ENCODE assay signal across 8 mouse cellular contexts in genomic region chrX:151804388-151804787, GRCm38 (mm10). TPM values are rescaled to one million over a fixed set of nuclear protein-coding genes. Genes with fewer than 3 reads are reported as not detected.
DNase-seq lines count a peak whose midpoint lies in the region; ATAC-seq and TF ChIP-seq lines count a peak whose summit lies in the region.

No protein-coding gene starts in this region.

- no peaks in the 10 kb centered on the region for H3K9me3 ChIP-seq in hindbrain, embryonic 14.5 days (ENCODE audit: control insufficient read depth, low read length)
- H3K9me3 ChIP-seq in midbrain, embryonic 15.5 days, result no peaks in the 10 kb centered on the region

- TF ChIP-seq POLR2A in testis, adult 2 months (IDR thresholded peaks at IDR 0.05; ENCODE audit: control insufficient read depth, low read depth, low read length), result no peak

- DNase-seq in gastrocnemius, adult 2 months, result no peak
- no peak for DNase-seq in gastrocnemius, adult 8-10 months (ENCODE audit: low spot score in 2 of 2)
- no peak for DNase-seq in testis, postnatal 10 days (ENCODE audit: low spot score)
- no peak for DNase-seq in hindbrain, embryonic 14.5 days (ENCODE audit: low spot score)
- no peak for DNase-seq in spleen, adult 18-20 months
- DNase-seq in layer of hippocampus, postnatal 10 days (ENCODE audit: low spot score in 2 of 2), result no peak

- H3K4me2 ChIP-seq in hindbrain, embryonic 14.5 days (replicated peaks), result peak overlapping the region; percentile 72
- peak overlapping the region; percentile 64 for H3K4me2 ChIP-seq in midbrain, embryonic 15.5 days

- ATAC-seq in hindbrain, embryonic 14.5 days (ENCODE audit: low FRiP score), result no peak
- no peak for ATAC-seq in midbrain, embryonic 15.5 days (replicated peaks)

- peak overlapping the region; percentile 88 for H3K4me3 ChIP-seq in gastrocnemius, adult 2 months
- H3K4me3 ChIP-seq in testis, adult 2 months (ENCODE audit: control insufficient read depth, low read depth, low read length), result peak overlapping the region; percentile 95
- H3K4me3 ChIP-seq in hindbrain, embryonic 14.5 days (replicated peaks; ENCODE audit: low read length), result peak overlapping the region; percentile 42
- peak overlapping the region; percentile 49 for H3K4me3 ChIP-seq in midbrain, embryonic 15.5 days

- peak overlapping the region; percentile 69 for H3K9ac ChIP-seq in hindbrain, embryonic 14.5 days
- peak overlapping the region; percentile 37 for H3K9ac ChIP-seq in midbrain, embryonic 15.5 days

- H3K4me1 ChIP-seq in testis, adult 2 months (ENCODE audit: control insufficient read depth, insufficient read depth, low read length), result no peaks in the 10 kb centered on the region
- H3K4me1 ChIP-seq in hindbrain, embryonic 14.5 days (replicated peaks; ENCODE audit: control insufficient read depth, insufficient read depth, low read length), result no peaks in the 10 kb centered on the region
- 0 out of 2 replicates have a peak, but pooled peaks cover 6% of the 10 kb centered on the region for H3K4me1 ChIP-seq in midbrain, embryonic 15.5 days

- no peak for TF ChIP-seq CTCF in gastrocnemius, adult 2 months (IDR thresholded peaks at IDR 0.05)
- no peak for TF ChIP-seq CTCF in testis, adult 2 months (IDR thresholded peaks at IDR 0.05; ENCODE audit: control insufficient read depth, insufficient read depth, insufficient replicate concordance, low read depth, low read length)

- H3K36me3 ChIP-seq in testis, adult 2 months (ENCODE audit: control insufficient read depth, insufficient read depth, low read length), result no peaks in the 10 kb centered on the region
- H3K36me3 ChIP-seq in hindbrain, embryonic 14.5 days (replicated peaks; ENCODE audit: control insufficient read depth, insufficient read depth), result no peaks in the 10 kb centered on the region; the same call in 1 of the 2 replicates
- no peaks in the 10 kb centered on the region for H3K36me3 ChIP-seq in midbrain, embryonic 15.5 days (replicated peaks)

- 17% methylated on average over 9 of the region's 9 CpGs for WGBS in hindbrain, embryonic 14.5 days
- WGBS in midbrain, embryonic 15.5 days, result 25% methylated on average over 9 of the region's 9 CpGs

- intact Hi-C loops in gastrocnemius, adult 2 months (cut with DNase I), result loop anchor here (10.0 kb wide), 2 partner anchors 210 to 990 kb away; partner anchors contain the start of genes Maged2, Ribc1 and Smc1a

- peak overlapping the region; percentile 98 for H3K27ac ChIP-seq in gastrocnemius, adult 2 months
- H3K27ac ChIP-seq in testis, adult 2 months (ENCODE audit: control insufficient read depth, insufficient read depth, low read depth, low read length), result peak overlapping the region; percentile 49
- no peak overlapping the region for H3K27ac ChIP-seq in hindbrain, embryonic 14.5 days
- peak overlapping the region; percentile 85; the same call in 1 of the 2 replicates for H3K27ac ChIP-seq in midbrain, embryonic 15.5 days

- no peaks in the 10 kb centered on the region for H3K27me3 ChIP-seq in testis, adult 2 months (ENCODE audit: control insufficient read depth, insufficient read depth, low read length)
- no peaks in the 10 kb centered on the region for H3K27me3 ChIP-seq in hindbrain, embryonic 14.5 days (ENCODE audit: control insufficient read depth, insufficient read depth, low read length)
- no peaks in the 10 kb centered on the region for H3K27me3 ChIP-seq in midbrain, embryonic 15.5 days (replicated peaks)

RNA-seq across cellular contexts. Expression of gene Huwe1, which starts 3.8 kb away (rescaled TPM):
- 100 to 1,000 TPM; 113 to 116 TPM for total RNA-seq in gastrocnemius, adult 2 months (2021)
- 100 to 1,000 TPM; 117 to 155 (median 129) TPM for total RNA-seq in gastrocnemius, adult 8-10 months (2022)
- 20.2 and 22.7 TPM in 2 replicates for polyA plus RNA-seq in testis, adult 2 months (2012; rRNA removed)
- 63.1 and 72.7 TPM in 2 replicates for polyA plus RNA-seq in hindbrain, embryonic 14.5 days (2014; fragmentation: Nextera tagmentation; extraction: Ambion mirVana)
- 56.1 and 68.7 TPM in 2 replicates for polyA plus RNA-seq in midbrain, embryonic 15.5 days (2015; fragmentation: Nextera tagmentation; extraction: Ambion mirVana)
- total RNA-seq in layer of hippocampus, postnatal 10 days (2021), result 100 to 1,000 TPM; 256 to 344 TPM

Comparison
In these comparisons a context has a peak if more than half of its experiments do, and no peak if none do; other contexts are left out.
1. H3K4me3 ChIP-seq: peak in every context shown above with its lines; median percentile 95 in testis, adult 2 months; 88 in gastrocnemius, adult 2 months; 49 in midbrain, embryonic 15.5 days; 42 in hindbrain, embryonic 14.5 days.